Mouse (Mus musculus) G1E (cell line): Measurements from ENCODE around the gene Lipe. TPM values are rescaled to one million over a fixed set of nuclear protein-coding genes. Genes with fewer than 3 reads are reported as not detected.
"Not testable (repeated sequence)": the region's sequence is repeated elsewhere in the genome, so short reads cannot be mapped to it uniquely, and the experiment has no call there.

ENCODE experiments used
- ATAC-seq: 2 replicates; pipeline ENCODE4 v1.8.0; 2016; ENCODE audit warnings: mild to moderate bottlenecking; ENCODE audit not compliant: insufficient number of reproducible peaks, poor library complexity, low FRiP score, severe bottlenecking; ENCODE audit errors: extremely low read depth
- DNase-seq: peaks from one replicate; pipeline ENCODE4 v3.0.0; 2012; ENCODE audit warnings: low spot score
- H3K27me3 ChIP-seq: 2 replicates; pipeline ENCODE4 v1.6.1; 2012; ENCODE audit warnings: mild to moderate bottlenecking, low read length, inconsistent platforms; ENCODE audit not compliant: insufficient read depth
- H3K36me3 ChIP-seq: replicated peaks from 2 replicates; pipeline ENCODE3; 2012; ENCODE audit warnings: mild to moderate bottlenecking, inconsistent platforms
- H3K4me1 ChIP-seq: 2 replicates; pipeline ENCODE4 v1.6.1; 2012; ENCODE audit warnings: low read depth, low read length, inconsistent platforms, mixed read lengths; ENCODE audit not compliant: insufficient read depth
- H3K4me3 ChIP-seq: 2 replicates; pipeline ENCODE4 v1.5.1; 2012; ENCODE audit warnings: low read depth, mild to moderate bottlenecking, inconsistent platforms, low read length, moderate library complexity, mixed read lengths
- H3K9me3 ChIP-seq: replicated peaks from 2 replicates; pipeline ENCODE4 v1.6.1; 2012; ENCODE audit warnings: inconsistent platforms
- CTCF ChIP-seq: IDR thresholded peaks from 2 replicates; pipeline ENCODE4 v1.5.1; 2012; ENCODE audit warnings: low read depth, low read length, inconsistent platforms, mixed read lengths
- GATA1 ChIP-seq: IDR thresholded peaks from 2 replicates; pipeline ENCODE4 v1.6.1; 2012; ENCODE audit warnings: borderline replicate concordance, low read length, inconsistent platforms, mixed read lengths
- GATA2 ChIP-seq: IDR thresholded peaks from 2 replicates; pipeline ENCODE4 v1.6.1; 2012; ENCODE audit warnings: low read depth, low read length, inconsistent platforms, borderline replicate concordance
- POLR2AphosphoS5 ChIP-seq: IDR thresholded peaks from 2 replicates; pipeline ENCODE4 v1.6.1; 2012; ENCODE audit warnings: low read depth, low read length, inconsistent platforms; ENCODE audit not compliant: insufficient replicate concordance
- TAL1 ChIP-seq: conservative IDR thresholded peaks from 2 replicates; pipeline ENCODE4 v1.6.1; 2012; ENCODE audit warnings: low read depth, low read length, inconsistent platforms, mixed read lengths
- polyA plus RNA-seq: library from polyadenylated mRNA; stranded (reverse); fragments of >175 nt; gene quantifications from 2 replicates; pipeline ENCODE4 v1.2.3, GENCODE M21; 2012
- total RNA-seq, 2 experiments: library from RNA; stranded (forward) in 1 of 2; stranded (reverse) in 1 of 2; fragments of 200-1000 nt in 1 of 2; fragments of >200 nt in 1 of 2; fragmentation: Nextera tagmentation in 1 of 2; gene quantifications; 2 replicates each; pipeline ENCODE4 v1.2.3; 2014 to 2017

The Lipe gene
- total and polyA plus RNA-seq, 3 experiments = 4.6 to 15.7 (median 6.1) TPM

GRCm38 (mm10) chr7:25429886-25430784, 31.6 kb upstream of the Lipe start:
- Histone ChIP-seq H3K4me1 (no peaks in the 10 kb centered on the region; the same call in 1 of the 2 replicates), H3K27me3 (no peaks in the 10 kb centered on the region; the same call in 1 of the 2 replicates), H3K9me3 (no peaks in the 10 kb centered on the region), H3K4me3 (no peak overlapping the region), H3K36me3 (no peaks in the 10 kb centered on the region)
- no peak for TF ChIP-seq TAL1
- no peak for TF ChIP-seq GATA2
- TF ChIP-seq GATA1 = no peak
- no peak for TF ChIP-seq POLR2AphosphoS5
- TF ChIP-seq CTCF = no peak
- no peak for ATAC-seq
- DNase-seq = no peak

DNA sequence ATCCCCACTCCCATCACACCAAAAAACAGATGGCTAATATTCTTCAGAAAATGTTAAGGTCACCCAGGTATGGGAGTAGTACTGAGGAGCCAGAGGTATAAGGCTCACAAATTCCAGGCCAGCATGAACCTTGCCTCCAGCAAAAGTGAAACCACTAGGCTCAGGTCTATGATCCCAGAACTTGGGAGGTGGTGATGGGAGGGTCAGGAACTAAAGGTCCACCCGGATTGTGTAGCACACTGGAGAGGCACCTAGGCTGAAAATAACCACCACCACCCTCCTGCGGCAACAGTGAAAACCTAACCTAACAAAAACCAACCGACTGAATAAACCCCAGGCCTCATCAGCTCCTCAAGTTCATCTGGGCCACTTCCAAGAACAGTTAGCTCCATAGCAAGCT, 29.8 kb upstream of the Lipe start:
- no peaks in the 10 kb centered on the region; the same call in 1 of the 2 replicates for H3K27me3 ChIP-seq
- DNase-seq (no peak), ATAC-seq (no peak)
- TF ChIP-seq GATA1 (no peak), TAL1 (no peak), GATA2 (no peak), POLR2AphosphoS5 (no peak), CTCF (no peak)
- no peaks in the 10 kb centered on the region for H3K36me3 ChIP-seq
- no peaks in the 10 kb centered on the region for H3K9me3 ChIP-seq
- no peak overlapping the region for H3K4me3 ChIP-seq
- H3K4me1 ChIP-seq = no peaks in the 10 kb centered on the region; the same call in 1 of the 2 replicates

- TF ChIP-seq TAL1 (no peak), POLR2AphosphoS5 (no peak), CTCF (no peak), GATA1 (no peak), GATA2 (no peak)
- no peaks in the 10 kb centered on the region; the same call in 1 of the 2 replicates for H3K27me3 ChIP-seq
- H3K4me1 ChIP-seq = no peaks in the 10 kb centered on the region; the same call in 1 of the 2 replicates
- no peak for DNase-seq
- ATAC-seq = no peak
- peaks cover 3% of the 10 kb centered on the region for H3K36me3 ChIP-seq
- H3K9me3 ChIP-seq = no peaks in the 10 kb centered on the region
- no peak overlapping the region for H3K4me3 ChIP-seq
Observed at GRCm38 (mm10) chr7:25427144-25427543, 28.6 kb upstream of the Lipe start.

DNA sequence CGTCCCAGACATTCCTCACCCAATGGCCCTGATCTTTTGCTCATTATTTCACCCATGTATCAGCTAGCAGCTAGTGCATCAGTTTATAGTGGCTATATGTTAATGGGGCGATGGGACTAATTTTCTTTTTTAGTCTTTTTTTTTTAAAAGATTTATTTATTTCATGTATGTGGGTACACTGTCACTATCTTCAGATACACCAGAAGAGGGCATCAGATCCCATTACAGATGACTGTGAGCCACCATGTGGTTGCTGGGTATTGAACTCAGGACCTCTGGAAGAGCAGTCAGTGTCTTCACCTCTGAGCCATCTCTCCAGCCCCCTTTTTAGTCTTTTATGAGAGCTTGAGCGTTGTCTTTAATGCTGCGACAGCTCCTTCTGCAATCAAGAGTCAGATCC, 27.9 kb upstream of the Lipe start:
- not testable (repeated sequence) for ATAC-seq, H3K36me3 ChIP-seq, DNase-seq, H3K4me3 ChIP-seq, H3K4me1 ChIP-seq, H3K9me3 ChIP-seq, H3K27me3 ChIP-seq

DNA sequence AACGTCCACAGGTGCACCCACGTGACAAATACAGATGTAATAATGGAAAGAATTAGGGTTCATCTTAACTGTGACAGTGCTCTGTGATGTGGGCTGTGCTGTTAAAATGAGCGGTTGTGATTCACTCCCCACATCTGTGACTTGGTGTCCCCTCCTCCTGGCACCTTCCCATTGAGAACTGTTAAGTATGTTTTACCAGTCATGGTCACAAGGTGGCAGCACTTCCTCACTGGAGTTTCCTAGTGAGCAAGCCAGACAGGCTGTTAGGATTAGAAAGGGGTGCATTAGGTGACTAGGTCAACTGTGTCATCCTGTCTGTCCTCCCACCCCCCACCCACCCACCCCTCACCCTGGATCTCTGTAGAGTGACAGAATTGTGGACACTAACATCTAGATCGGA, 25.9 kb upstream of the Lipe start:
- Histone ChIP-seq H3K4me3 (no peak overlapping the region), H3K27me3 (no peaks in the 10 kb centered on the region; the same call in 1 of the 2 replicates), H3K36me3 (peaks cover 6% of the 10 kb centered on the region), H3K9me3 (no peaks in the 10 kb centered on the region), H3K4me1 (no peaks in the 10 kb centered on the region; the same call in 1 of the 2 replicates)
- DNase-seq (peak; percentile 62), ATAC-seq (no peak)
- TF ChIP-seq CTCF = peak; percentile 51
- no peak for TF ChIP-seq POLR2AphosphoS5

DNA sequence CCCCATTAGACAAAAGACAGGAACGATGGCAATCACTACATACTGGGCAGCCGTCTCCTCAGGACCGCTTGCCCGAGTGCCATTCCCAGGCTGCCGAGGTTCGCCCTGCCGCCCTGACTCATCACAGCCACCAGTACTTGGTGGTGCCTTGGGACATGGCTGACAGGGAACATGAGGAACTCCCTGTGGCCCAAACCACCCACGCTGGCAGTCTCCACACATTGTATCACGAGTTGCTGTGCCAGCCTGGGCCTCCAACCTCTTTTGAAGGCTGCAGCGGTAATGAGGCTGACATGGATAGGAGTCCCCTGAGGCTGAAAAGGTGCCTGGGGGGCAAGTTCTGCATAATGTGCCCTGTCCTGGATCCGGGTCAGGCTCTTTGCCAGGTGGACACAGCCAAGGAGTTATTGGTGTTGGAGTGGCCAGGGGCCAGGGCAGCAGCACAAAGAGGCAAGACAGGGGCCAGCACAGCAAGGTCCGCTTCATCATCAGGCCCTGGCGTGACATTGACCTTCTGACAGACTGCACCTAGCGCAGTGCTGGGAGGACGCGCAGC, 23.9 kb upstream of the Lipe start:
- Histone ChIP-seq H3K27me3 (no peaks in the 10 kb centered on the region; the same call in 1 of the 2 replicates), H3K9me3 (no peaks in the 10 kb centered on the region), H3K4me1 (no peaks in the 10 kb centered on the region; the same call in 1 of the 2 replicates), H3K36me3 (peaks cover 6% of the 10 kb centered on the region), H3K4me3 (no peak overlapping the region)
- TF ChIP-seq CTCF = no peak
- TF ChIP-seq GATA2 = no peak
- no peak for DNase-seq
- ATAC-seq = no peak

DNA sequence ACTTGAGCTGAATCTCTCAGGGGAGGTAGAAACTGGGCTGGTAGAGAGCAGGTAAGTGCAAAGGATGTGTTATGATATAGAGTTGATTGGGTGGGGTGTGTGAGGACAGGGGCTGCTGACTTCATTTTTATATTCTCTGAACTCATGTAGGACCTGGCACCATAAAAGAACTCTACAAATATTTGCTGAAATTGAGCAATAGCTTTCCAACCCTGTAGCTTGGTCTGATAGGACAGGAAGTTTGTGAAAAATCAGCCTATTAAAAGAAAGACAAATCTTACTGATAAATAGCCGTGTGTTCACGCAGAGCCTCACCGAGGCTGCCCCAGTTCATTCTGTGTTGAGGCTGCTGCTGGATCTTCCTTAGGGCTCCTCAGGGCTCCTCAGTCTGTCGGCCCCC, 21.4 kb upstream of the Lipe start:
- ATAC-seq (no peak), DNase-seq (no peak)
- no peak for TF ChIP-seq GATA2
- TF ChIP-seq TAL1 = no peak

More for the DNA sequence above, 21.4 kb upstream of the Lipe start:
- Histone ChIP-seq H3K4me3 (no peak overlapping the region), H3K4me1 (no peaks in the 10 kb centered on the region), H3K9me3 (no peaks in the 10 kb centered on the region), H3K27me3 (no peaks in the 10 kb centered on the region), H3K36me3 (peaks cover 9% of the 10 kb centered on the region)
